Mouse (Mus musculus) left cerebral cortex, adult 11 months (tissue): ENCODE results near the gene B4galt5.

Experiments
- DNase-seq: peaks from one replicate; pipeline ENCODE4 v3.0.0; 2022; ENCODE audit warnings: low spot score

B4galt5 gene

DNA sequence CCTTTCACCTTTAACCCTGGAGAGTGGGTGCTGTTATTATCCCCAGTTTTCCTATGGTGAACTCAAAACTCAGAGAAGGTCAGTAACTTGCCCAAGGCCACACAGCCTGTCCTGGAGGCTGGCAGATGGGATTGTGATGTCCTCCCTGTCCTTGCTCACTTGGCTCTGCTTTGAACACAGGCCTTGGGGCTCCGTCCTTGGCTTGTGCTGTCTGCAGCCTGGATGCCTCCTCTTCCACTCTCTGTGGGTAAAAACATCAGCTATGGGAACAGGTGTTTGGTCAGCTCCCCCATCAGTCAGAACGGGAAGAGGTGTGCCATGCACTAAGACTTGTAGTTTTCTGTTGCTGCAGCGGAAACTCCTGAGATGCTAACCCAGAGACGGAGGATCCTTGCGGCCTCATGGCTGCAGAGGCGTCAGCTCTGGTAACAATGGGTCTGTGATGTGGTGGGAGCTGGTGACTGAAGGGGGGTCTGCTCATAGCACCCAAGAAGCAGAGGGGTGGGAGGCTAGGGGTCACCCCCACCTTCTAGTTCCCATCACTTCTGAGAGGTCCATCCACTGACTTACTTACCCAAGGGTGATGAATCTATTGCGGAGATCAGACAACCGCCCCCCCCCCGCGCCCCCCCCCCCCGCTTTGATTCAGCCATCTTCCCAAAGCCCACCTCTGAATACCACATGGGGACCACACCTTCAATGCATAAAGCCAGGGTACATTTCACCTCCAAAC is 98.8 kb downstream of the B4galt5 start:
- no peak for DNase-seq

GRCm38 (mm10) chr2:167249591-167249990 is 99.4 kb downstream of the B4galt5 start:
- no peak for DNase-seq
